Mouse (Mus musculus): ENCODE data around the gene St6galnac6.

Gene St6galnac6

GRCm38 (mm10) chr2:32658873-32659272 is 59.4 kb downstream of the St6galnac6 start:
- POLR2A ChIA-PET = interaction anchor here in 3 of 4 experiments (1.0 to 8.7 kb wide), 14 partner anchors 9 to 78 kb away, joined by 3 to 54 read pairs (median 4); partner anchors contain the start of gene Eng (in 3 of the 3)
- CTCF ChIA-PET = interaction anchor here in 1 of 4 experiments (1.3 kb wide), 1 partner anchor 30 kb away, joined by 5 read pairs; no protein-coding TSS in a partner anchor

- ChIA-PET CTCF (interaction anchor here in 3 of 4 experiments (0.6 to 2.7 kb wide), 11 partner anchors 11 to 1073 kb away, joined by 3 to 14 read pairs (median 3); no protein-coding TSS in a partner anchor), POLR2A (interaction anchor here in 3 of 4 experiments (0.6 to 8.7 kb wide), 33 partner anchors 8 to 377 kb away, joined by 3 to 54 read pairs (median 4); partner anchors contain the start of genes Eng (in 3 of the 3), Dpm2 (in 1 of the 3) and Tor2a (in 1 of the 3))
These were observed 62.1 kb downstream of the St6galnac6 start for GRCm38 (mm10) chr2:32661509-32662107.

- ChIA-PET POLR2A (interaction anchor here in 3 of 4 experiments (0.6 to 8.7 kb wide), 29 partner anchors 9 to 378 kb away, joined by 3 to 54 read pairs (median 4); partner anchors contain the start of genes Eng (in 3 of the 3) and Tor2a (in 1 of the 3)), CTCF (interaction anchor here in 3 of 4 experiments (0.6 to 2.7 kb wide), 10 partner anchors 10 to 1072 kb away, joined by 3 to 14 read pairs (median 4); no protein-coding TSS in a partner anchor)
These were observed 62.8 kb downstream of the St6galnac6 start for GRCm38 (mm10) chr2:32662291-32662690.

GRCm38 (mm10) chr2:32665345-32665744 is 65.8 kb downstream of the St6galnac6 start:
- CTCF ChIA-PET = interaction anchor here in 2 of 4 experiments (0.9 to 2.2 kb wide), 3 partner anchors 12 to 43 kb away, joined by 3 to 6 read pairs (median 4); no protein-coding TSS in a partner anchor

GRCm38 (mm10) chr2:32665853-32666252 is 66.3 kb downstream of the St6galnac6 start:
- ChIA-PET CTCF (interaction anchor here in 3 of 4 experiments (0.5 to 2.2 kb wide), 9 partner anchors 11 to 276 kb away, joined by 3 to 12 read pairs (median 6); no protein-coding TSS in a partner anchor), POLR2A (interaction anchor here (0.5 to 1.8 kb wide), 15 partner anchors 11 to 1157 kb away, joined by 3 to 7 read pairs (median 4); partner anchors contain the start of genes Dpm2 (in 1 of the 4) and Eng (in 1 of the 4))

More at GRCm38 (mm10) chr2:32665345-32665744, 65.8 kb downstream of the St6galnac6 start:
- POLR2A ChIA-PET = interaction anchor here in 3 of 4 experiments (0.6 to 2.4 kb wide), 11 partner anchors 11 to 40 kb away, joined by 3 to 12 read pairs (median 4); partner anchors contain the start of gene Eng (in 1 of the 3)

GRCm38 (mm10) chr2:32667775-32668174 is 68.3 kb downstream of the St6galnac6 start:
- POLR2A ChIA-PET = interaction anchor here in 3 of 4 experiments (0.6 to 2.2 kb wide), 30 partner anchors 9 to 294 kb away, joined by 3 to 13 read pairs (median 4); partner anchors contain the start of genes 9430097D07Rik (in 1 of the 3), Dpm2 (in 1 of the 3), Eng (in 1 of the 3) and Fpgs (in 1 of the 3)
- CTCF ChIA-PET = interaction anchor here in 3 of 4 experiments (0.7 to 1.6 kb wide), 10 partner anchors 9 to 59 kb away, joined by 3 to 10 read pairs (median 4); no protein-coding TSS in a partner anchor

- POLR2A ChIA-PET = interaction anchor here in 3 of 4 experiments (0.6 to 2.2 kb wide), 30 partner anchors 9 to 293 kb away, joined by 3 to 13 read pairs (median 4); partner anchors contain the start of genes 9430097D07Rik (in 1 of the 3), Dpm2 (in 1 of the 3), Eng (in 1 of the 3) and Fpgs (in 1 of the 3)
- CTCF ChIA-PET = interaction anchor here in 3 of 4 experiments (0.6 to 1.6 kb wide), 11 partner anchors 8 to 839 kb away, joined by 3 to 10 read pairs (median 4); no protein-coding TSS in a partner anchor
These were observed 68.7 kb downstream of the St6galnac6 start for GRCm38 (mm10) chr2:32668176-32668575.

GRCm38 (mm10) chr2:32669876-32670275 is 70.4 kb downstream of the St6galnac6 start:
- ChIA-PET POLR2A (interaction anchor here in 1 of 4 experiments (0.6 kb wide), 1 partner anchor 29 kb away, joined by 4 read pairs; no protein-coding TSS in a partner anchor), CTCF (no interaction called here)

Measured in embryonic stem cell, embryonic (primary cell).